Mouse (Mus musculus) myocyte (in vitro differentiated cells): ENCODE measurements around the gene Mmgt2. TPM values are rescaled to one million over a fixed set of nuclear protein-coding genes. Genes with fewer than 3 reads are reported as not detected.
A peak's percentile ranks its signal among the peaks of the same experiment; 100 is the strongest.

Experiments used
- H3K27me3 ChIP-seq: one replicate; pipeline ENCODE4 v1.6.1; 2011; ENCODE audit not compliant: control insufficient read depth, insufficient read depth, insufficient read length
- H3K36me3 ChIP-seq: one replicate; pipeline ENCODE4 v1.6.1; 2011; ENCODE audit not compliant: control insufficient read depth, insufficient read depth
- H3K4me2 ChIP-seq: one replicate; pipeline ENCODE4 v1.6.1; 2011; ENCODE audit warnings: low read depth, control low read depth
- H3K4me3 ChIP-seq: one replicate; pipeline ENCODE4 v1.5.1; 2011; ENCODE audit warnings: mild to moderate bottlenecking, control low read depth, moderate library complexity
- H3K79me2 ChIP-seq: one replicate; pipeline ENCODE4 v1.6.1; 2011; ENCODE audit not compliant: control insufficient read depth, insufficient read depth
- H3ac ChIP-seq: one replicate; pipeline ENCODE4 v1.6.1; 2011; ENCODE audit not compliant: control insufficient read depth, insufficient read length
- CEBPB ChIP-seq: IDR thresholded peaks from 2 replicates; pipeline ENCODE4 v1.6.1; 2011; ENCODE audit warnings: mild to moderate bottlenecking, moderate library complexity; ENCODE audit not compliant: poor library complexity, insufficient read depth, severe bottlenecking
- E2F4 ChIP-seq: IDR thresholded peaks from one replicate; pipeline ENCODE4 v1.6.1; 2011; ENCODE audit warnings: mild to moderate bottlenecking, control low read depth, moderate library complexity; ENCODE audit not compliant: insufficient read depth
- MAX ChIP-seq: IDR thresholded peaks from one replicate; pipeline ENCODE4 v1.6.1; 2011; ENCODE audit warnings: low read depth, mild to moderate bottlenecking, control low read depth
- MYOD1 ChIP-seq, 3 experiments: IDR thresholded peaks; one replicate each; pipeline ENCODE4 v1.6.1; 2011; ENCODE audit warnings: control low read depth in 2 of 3, low read depth in 2 of 3, mild to moderate bottlenecking in 2 of 3, moderate library complexity in 1 of 3; ENCODE audit not compliant: insufficient read length in 2 of 3, control insufficient read depth in 1 of 3
- MYOG ChIP-seq, 3 experiments: IDR thresholded peaks; one replicate each; pipeline ENCODE4 v1.6.1; 2011; ENCODE audit warnings: control low read depth in 2 of 3, low read depth in 2 of 3, mild to moderate bottlenecking in 2 of 3; ENCODE audit not compliant: insufficient read length in 2 of 3, control insufficient read depth in 1 of 3, insufficient read depth in 1 of 3
- POLR2A ChIP-seq: IDR thresholded peaks from one replicate; pipeline ENCODE4 v1.6.1; 2011; ENCODE audit warnings: low read depth, mild to moderate bottlenecking, control low read depth, moderate library complexity; ENCODE audit not compliant: insufficient read length
- POLR2AphosphoS2 ChIP-seq: IDR thresholded peaks from one replicate; pipeline ENCODE4 v1.6.1; 2011; ENCODE audit warnings: low read depth, control low read depth; ENCODE audit not compliant: insufficient read length
- REST ChIP-seq: IDR thresholded peaks from one replicate; pipeline ENCODE4 v1.6.1; 2011; ENCODE audit warnings: mild to moderate bottlenecking, control low read depth, moderate library complexity; ENCODE audit not compliant: insufficient read depth, insufficient read length
- SRF ChIP-seq: IDR thresholded peaks from one replicate; pipeline ENCODE4 v1.6.1; 2011; ENCODE audit warnings: low read depth; ENCODE audit not compliant: control insufficient read depth, insufficient read length
- TCF12 ChIP-seq: IDR thresholded peaks from one replicate; pipeline ENCODE4 v1.6.1; 2011; ENCODE audit warnings: mild to moderate bottlenecking, control low read depth; ENCODE audit not compliant: poor library complexity, insufficient read depth, severe bottlenecking
- TCF3 ChIP-seq: IDR thresholded peaks from one replicate; pipeline ENCODE4 v1.6.1; 2011; ENCODE audit warnings: low read depth, control low read depth; ENCODE audit not compliant: insufficient read length
- USF1 ChIP-seq: IDR thresholded peaks from one replicate; pipeline ENCODE4 v1.6.1; 2011; ENCODE audit warnings: low read depth, mild to moderate bottlenecking, control low read depth, moderate library complexity
- polyA plus RNA-seq: library from polyadenylated mRNA; unstranded; fragments of >200 nt; fragmentation: generic; extraction: Trizol; gene quantifications from one replicate; pipeline ENCODE4 v1.2.1, GENCODE M21; 2012; ENCODE audit warnings: missing spikeins

Mmgt2 gene
- polyA plus RNA-seq, 1 experiment: 29.2 TPM

DNA sequence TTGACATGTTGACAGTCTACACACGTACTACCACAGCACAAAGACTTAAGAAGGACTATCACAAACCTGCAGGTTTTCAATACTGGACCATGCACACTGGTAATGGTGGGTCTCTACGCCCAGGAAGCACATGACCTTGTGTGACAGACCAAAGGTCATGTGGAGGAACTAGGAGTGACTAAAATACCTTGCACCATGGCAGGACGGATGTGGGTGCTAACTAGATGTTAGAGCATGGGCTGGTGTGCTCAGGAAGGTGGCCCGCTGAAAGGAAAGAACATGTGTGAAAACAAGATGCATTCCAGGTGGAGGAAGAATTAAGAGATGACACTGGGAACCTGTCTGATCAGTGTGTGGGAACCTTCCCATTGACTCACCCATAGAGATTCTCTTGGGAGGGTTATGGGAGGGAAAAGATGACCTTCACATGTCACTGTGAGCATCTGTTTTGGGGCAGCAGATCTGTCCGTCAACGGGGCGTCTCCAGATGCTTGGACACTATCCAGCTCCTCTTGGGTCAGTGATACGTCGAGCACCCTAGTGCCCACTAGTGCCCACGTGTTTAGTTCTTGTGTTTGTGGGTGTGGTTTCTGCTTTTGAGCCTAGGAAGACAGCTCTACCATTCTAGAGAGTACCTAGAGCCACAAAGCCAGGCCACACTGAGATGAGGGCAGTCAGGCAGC, 4.6 kb upstream of the Mmgt2 start:
- no peak overlapping the region for H3K4me3 ChIP-seq
- no peaks in the 10 kb centered on the region for H3K36me3 ChIP-seq
- TF ChIP-seq MYOD1 (IDR thresholded peaks at IDR 0.05; ENCODE audit: control insufficient read depth in 1 of 3, insufficient read length in 2 of 3, low read depth in 2 of 3): peak in 1 of 3 experiments; percentile 11
- TF ChIP-seq CEBPB: no peak
- no peak overlapping the region for H3K4me2 ChIP-seq
- no peak overlapping the region for H3ac ChIP-seq
- peaks cover 17% of the 10 kb centered on the region for H3K79me2 ChIP-seq
- H3K27me3 ChIP-seq: no peaks in the 10 kb centered on the region

DNA sequence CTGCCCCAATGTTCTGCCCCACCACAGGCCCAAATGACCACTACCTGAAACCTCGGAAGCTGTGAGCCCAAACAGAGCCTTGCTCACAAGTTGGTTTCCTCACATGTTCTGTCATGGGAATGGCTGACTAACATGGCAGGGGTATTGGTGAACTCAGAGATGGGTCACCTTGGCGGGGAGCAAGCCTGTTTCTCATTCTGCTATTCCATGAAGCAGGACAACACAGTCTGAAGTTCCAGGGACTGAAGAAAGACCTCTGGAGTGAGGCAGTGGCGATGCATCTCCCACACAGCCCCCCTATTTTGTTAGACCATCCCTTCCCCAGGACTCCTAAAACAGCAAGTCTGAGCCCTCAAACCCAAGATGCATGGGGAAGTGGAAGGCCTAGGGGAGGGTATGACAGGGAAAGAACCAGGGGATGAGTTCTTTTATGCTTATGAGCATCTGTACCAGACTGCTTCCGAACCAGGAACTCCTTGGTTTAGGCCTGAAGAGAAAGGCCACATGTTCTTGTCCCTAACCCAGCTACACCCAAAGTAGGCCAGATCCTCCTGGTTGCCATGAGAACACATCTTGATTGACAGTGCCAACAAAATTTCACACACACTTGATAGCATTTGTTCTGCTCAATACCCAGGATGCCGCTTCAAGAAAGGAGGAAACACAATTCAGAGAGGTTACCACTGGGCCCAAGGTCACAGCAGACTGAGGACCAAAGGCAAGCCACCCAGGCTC, 3.7 kb upstream of the Mmgt2 start:
- Histone ChIP-seq H3ac (no peak overlapping the region), H3K36me3 (no peaks in the 10 kb centered on the region), H3K4me2 (peak overlapping the region; percentile 16), H3K79me2 (peaks cover 13% of the 10 kb centered on the region), H3K4me3 (no peak overlapping the region), H3K27me3 (no peaks in the 10 kb centered on the region)
- TF ChIP-seq TCF3 (no peak), USF1 (no peak), POLR2AphosphoS2 (no peak), SRF (no peak), TCF12 (no peak), CEBPB (no peak), MYOG (IDR thresholded peaks at IDR 0.05; ENCODE audit: control insufficient read depth in 1 of 3, insufficient read depth in 1 of 3, insufficient read length in 2 of 3, low read depth in 2 of 3) (no peak), MYOD1 (IDR thresholded peaks at IDR 0.05; ENCODE audit: control insufficient read depth in 1 of 3, insufficient read length in 2 of 3, low read depth in 2 of 3) (no peak), POLR2A (no peak), E2F4 (no peak), REST (no peak), MAX (no peak)

DNA sequence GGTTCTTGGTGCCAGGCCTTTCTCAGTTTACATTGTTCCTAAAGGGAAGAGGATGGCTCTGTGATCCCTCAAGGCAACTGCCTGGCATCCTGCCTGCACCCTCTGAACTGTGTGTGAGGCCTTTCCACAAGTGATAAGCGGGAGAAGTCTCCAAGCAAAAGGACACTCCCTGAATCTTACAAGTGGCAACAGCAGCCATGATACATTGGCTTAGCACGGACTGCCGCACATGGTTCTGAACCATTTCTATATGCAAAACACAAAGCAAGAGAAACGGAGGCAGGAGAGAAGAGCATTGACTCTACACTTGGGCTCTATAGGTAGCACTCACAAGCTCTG, 3.2 kb upstream of the Mmgt2 start:
- peak overlapping the region; percentile 73 for H3K4me2 ChIP-seq
- TF ChIP-seq MAX: no peak
- no peak for TF ChIP-seq POLR2A
- TF ChIP-seq MYOD1 (IDR thresholded peaks at IDR 0.05; ENCODE audit: control insufficient read depth in 1 of 3, insufficient read length in 2 of 3, low read depth in 2 of 3): no peak
- no peak for TF ChIP-seq REST
- no peak for TF ChIP-seq TCF12
- no peak for TF ChIP-seq POLR2AphosphoS2
- no peak overlapping the region for H3K4me3 ChIP-seq
- H3ac ChIP-seq: no peak overlapping the region
- no peaks in the 10 kb centered on the region for H3K36me3 ChIP-seq
- H3K79me2 ChIP-seq: peaks cover 13% of the 10 kb centered on the region
- no peaks in the 10 kb centered on the region for H3K27me3 ChIP-seq

DNA sequence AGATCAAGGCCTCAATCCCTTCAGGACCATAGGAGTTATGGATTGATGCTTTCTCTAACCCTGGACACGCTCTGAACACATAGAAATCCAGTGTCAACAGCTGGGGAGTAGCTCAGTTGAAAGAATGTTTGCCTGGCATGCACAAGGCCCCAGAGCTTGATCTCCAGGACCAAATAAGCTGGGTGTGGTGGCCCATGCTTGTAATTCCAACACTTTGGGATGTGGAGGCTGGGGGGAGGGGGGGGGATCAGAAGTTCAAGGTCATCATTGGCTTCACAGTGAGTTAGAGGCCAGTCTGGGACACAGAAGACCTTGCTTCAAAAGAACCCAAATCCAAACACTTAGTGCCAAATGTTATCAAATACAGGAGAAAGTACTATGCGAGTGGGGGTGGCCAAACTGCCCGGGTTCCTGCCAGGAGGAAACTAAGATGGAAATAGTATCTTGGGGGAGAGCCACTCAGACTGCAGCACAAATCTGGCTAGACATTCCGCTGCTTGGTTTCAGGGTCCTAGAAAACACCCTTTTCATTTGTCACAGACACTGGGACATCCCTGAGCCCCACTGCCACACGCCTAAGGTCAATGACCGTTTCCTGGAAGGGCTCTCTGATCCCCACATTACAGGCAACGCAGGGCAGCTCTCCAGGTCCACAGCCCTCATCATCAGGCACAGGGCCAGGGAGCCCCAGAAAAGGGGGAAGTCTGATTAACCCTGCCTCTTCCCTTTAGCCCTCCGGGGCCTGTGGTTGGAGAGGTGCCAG, 2.6 kb upstream of the Mmgt2 start:
- Histone ChIP-seq H3K27me3 (no peaks in the 10 kb centered on the region), H3ac (no peak overlapping the region), H3K79me2 (peaks cover 13% of the 10 kb centered on the region), H3K4me2 (peak overlapping the region; percentile 73), H3K36me3 (no peaks in the 10 kb centered on the region), H3K4me3 (peak overlapping the region; percentile 27)
- TF ChIP-seq TCF3 (no peak), CEBPB (no peak), MYOD1 (IDR thresholded peaks at IDR 0.05; ENCODE audit: control insufficient read depth in 1 of 3, insufficient read length in 2 of 3, low read depth in 2 of 3) (peak in 2 of 3 experiments; percentile 17 to 24), E2F4 (no peak), REST (no peak), MYOG (IDR thresholded peaks at IDR 0.05; ENCODE audit: control insufficient read depth in 1 of 3, insufficient read depth in 1 of 3, insufficient read length in 2 of 3, low read depth in 2 of 3) (peak in 1 of 3 experiments; percentile 45), TCF12 (peak; percentile 18), POLR2A (no peak)

DNA sequence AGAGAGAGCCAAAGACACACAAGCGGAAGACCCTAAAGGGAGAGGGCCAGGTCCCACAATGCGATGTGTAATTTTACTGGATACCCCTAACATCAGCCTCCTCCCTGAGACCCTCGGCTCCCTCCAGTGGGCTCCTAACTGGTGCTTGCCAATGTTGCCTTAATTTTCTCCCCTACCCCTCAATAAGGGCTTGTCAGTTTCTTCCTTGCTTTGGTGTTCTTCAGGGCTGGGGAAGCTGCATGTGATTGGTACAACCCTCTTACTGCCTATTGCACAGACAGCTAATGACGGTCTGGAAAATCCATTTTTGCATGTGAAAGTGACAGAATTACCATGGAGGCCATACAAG, 2.0 kb upstream of the Mmgt2 start:
- peak overlapping the region; percentile 73 for H3K4me2 ChIP-seq
- H3K36me3 ChIP-seq: no peaks in the 10 kb centered on the region
- TF ChIP-seq SRF (no peak), USF1 (no peak), TCF12 (no peak), REST (no peak), POLR2AphosphoS2 (no peak), MYOD1 (IDR thresholded peaks at IDR 0.05; ENCODE audit: control insufficient read depth in 1 of 3, insufficient read length in 2 of 3, low read depth in 2 of 3) (no peak), CEBPB (no peak), MAX (no peak), MYOG (IDR thresholded peaks at IDR 0.05; ENCODE audit: control insufficient read depth in 1 of 3, insufficient read depth in 1 of 3, insufficient read length in 2 of 3, low read depth in 2 of 3) (no peak), POLR2A (no peak), E2F4 (no peak), TCF3 (no peak)
- peaks cover 13% of the 10 kb centered on the region for H3K79me2 ChIP-seq
- H3ac ChIP-seq: no peak overlapping the region
- peak overlapping the region; percentile 27 for H3K4me3 ChIP-seq
- H3K27me3 ChIP-seq: no peaks in the 10 kb centered on the region
